Mouse (Mus musculus): Measurements from ENCODE around the gene Cops2.

DNA sequence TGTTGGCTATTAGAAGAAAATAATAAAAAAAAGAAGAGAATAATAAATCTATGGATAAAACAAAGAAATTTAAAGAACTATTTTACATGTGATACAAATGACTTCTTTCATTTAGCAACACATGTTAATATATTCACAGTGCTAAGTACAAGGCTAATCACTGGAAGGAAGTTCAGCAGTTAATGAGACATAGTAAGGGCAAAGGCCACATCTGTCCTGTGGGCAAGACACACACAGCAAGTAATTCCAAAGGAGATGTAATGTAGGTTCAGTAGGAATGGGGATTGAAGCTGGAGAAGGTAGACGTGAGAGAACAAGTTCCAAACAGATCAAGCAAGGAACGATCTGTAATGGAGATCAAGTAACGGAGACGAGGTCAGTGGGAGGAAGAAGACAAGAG, 74.5 kb downstream of the Cops2 start:
- TF ChIP-seq POLR2A (IDR thresholded peaks at IDR 0.05; ENCODE audit: control insufficient read depth, extremely low read depth, insufficient read depth, low read length, poor library complexity) (no peak), CTCF (IDR thresholded peaks at IDR 0.05; ENCODE audit: borderline replicate concordance, control insufficient read depth, extremely low read depth, insufficient read depth, low read length, poor library complexity) (no peak)
